Mouse (Mus musculus): ENCODE results near the gene Gm38655. TPM values are rescaled to one million over a fixed set of nuclear protein-coding genes. Genes with fewer than 3 reads are reported as not detected.
A peak's percentile ranks its signal among the peaks of the same experiment; 100 is the strongest.

The Gm38655 gene
- polyA plus RNA-seq, 1 experiment from 2014 or later = not detected

GRCm38 (mm10) chr17:25184961-25185360 lies 9.7 kb upstream of the Gm38655 start:
- H3K4me1 ChIP-seq (ENCODE audit: control insufficient read depth, insufficient read depth, low read length) = peaks cover 16% of the 10 kb centered on the region
- H3K4me3 ChIP-seq (ENCODE audit: low read depth, low read length) = peak overlapping the region; percentile 95
- DNase-seq (ENCODE audit: low spot score) = no peak
- ATAC-seq (ENCODE audit: insufficient read depth, low FRiP score, low TSS enrichment) = no peak
- no peaks in the 10 kb centered on the region for H3K36me3 ChIP-seq (ENCODE audit: control insufficient read depth, insufficient read depth, low read length)
- H3K9me3 ChIP-seq (ENCODE audit: control insufficient read depth, low read length) = no peaks in the 10 kb centered on the region
- no peak overlapping the region for H3K27ac ChIP-seq (ENCODE audit: low read depth, low read length)
- H3K9ac ChIP-seq (ENCODE audit: low read length) = peak overlapping the region; percentile 72
- H3K4me2 ChIP-seq (ENCODE audit: low read depth) = peak overlapping the region; percentile 99
- H3K27me3 ChIP-seq (ENCODE audit: control insufficient read depth, insufficient read depth, low read length) = no peaks in the 10 kb centered on the region
- WGBS = 8% methylated on average over 17 of the region's 17 CpGs

GRCm38 (mm10) chr17:25184129-25184691 lies 8.9 kb upstream of the Gm38655 start, which contains the start of gene BC003965:
BC003965 (plus strand) TSS chr17:25184554.
- Histone ChIP-seq H3K36me3 (ENCODE audit: control insufficient read depth, insufficient read depth, low read length) (no peaks in the 10 kb centered on the region), H3K27me3 (ENCODE audit: control insufficient read depth, insufficient read depth, low read length) (no peaks in the 10 kb centered on the region), H3K9me3 (ENCODE audit: control insufficient read depth, low read length) (no peaks in the 10 kb centered on the region), H3K27ac (ENCODE audit: low read depth, low read length) (peak within 1 kb of the TSS; percentile 82), H3K4me2 (ENCODE audit: low read depth) (peak within 1 kb of the TSS; percentile 99), H3K9ac (ENCODE audit: low read length) (peak within 1 kb of the TSS; percentile 90), H3K4me3 (ENCODE audit: low read depth, low read length) (peak within 1 kb of the TSS; percentile 95), H3K4me1 (ENCODE audit: control insufficient read depth, insufficient read depth, low read length) (peaks cover 9% of the 10 kb centered on the region)
- ATAC-seq (ENCODE audit: insufficient read depth, low FRiP score, low TSS enrichment) = peak; percentile 81
- under 1% methylated on average over 50 of the region's 50 CpGs for WGBS
- DNase-seq (ENCODE audit: low spot score) = peak; percentile 99

- Histone ChIP-seq H3K36me3 (ENCODE audit: control insufficient read depth, insufficient read depth, low read length) (no peaks in the 10 kb centered on the region), H3K27ac (ENCODE audit: low read depth, low read length) (no peak overlapping the region), H3K4me2 (ENCODE audit: low read depth) (no peak overlapping the region; the same call in 1 of the 2 replicates), H3K9me3 (ENCODE audit: control insufficient read depth, low read length) (no peaks in the 10 kb centered on the region), H3K27me3 (ENCODE audit: control insufficient read depth, insufficient read depth, low read length) (no peaks in the 10 kb centered on the region), H3K4me3 (ENCODE audit: low read depth, low read length) (no peak overlapping the region), H3K9ac (ENCODE audit: low read length) (no peak overlapping the region), H3K4me1 (ENCODE audit: control insufficient read depth, insufficient read depth, low read length) (peaks cover 7% of the 10 kb centered on the region)
- ATAC-seq (ENCODE audit: insufficient read depth, low FRiP score, low TSS enrichment) (no peak), DNase-seq (ENCODE audit: low spot score) (no peak)
Measured at GRCm38 (mm10) chr17:25183232-25183631, 8.0 kb upstream of the Gm38655 start.

- no peak overlapping the region for H3K4me2 ChIP-seq (ENCODE audit: low read depth)
- no peak for DNase-seq (ENCODE audit: low spot score)
- no peak overlapping the region for H3K4me3 ChIP-seq (ENCODE audit: low read depth, low read length)
- H3K36me3 ChIP-seq (ENCODE audit: control insufficient read depth, insufficient read depth, low read length) = no peaks in the 10 kb centered on the region
- no peaks in the 10 kb centered on the region for H3K27me3 ChIP-seq (ENCODE audit: control insufficient read depth, insufficient read depth, low read length)
- H3K9ac ChIP-seq (ENCODE audit: low read length) = no peak overlapping the region
- 85% methylated on average over 3 of the region's 3 CpGs for WGBS
- H3K9me3 ChIP-seq (ENCODE audit: control insufficient read depth, low read length) = no peaks in the 10 kb centered on the region
- H3K4me1 ChIP-seq (ENCODE audit: control insufficient read depth, insufficient read depth, low read length) = no peaks in the 10 kb centered on the region
- ATAC-seq (ENCODE audit: insufficient read depth, low FRiP score, low TSS enrichment) = no peak
- no peak overlapping the region for H3K27ac ChIP-seq (ENCODE audit: low read depth, low read length)
Measured at GRCm38 (mm10) chr17:25172558-25172957, 2.7 kb downstream of the Gm38655 start.

GRCm38 (mm10) chr17:25169706-25170105 lies 5.6 kb downstream of the Gm38655 start:
- 92% methylated on average over 2 of the region's 2 CpGs for WGBS
- H3K36me3 ChIP-seq (ENCODE audit: control insufficient read depth, insufficient read depth, low read length) = no peaks in the 10 kb centered on the region
- H3K9me3 ChIP-seq (ENCODE audit: control insufficient read depth, low read length) = no peaks in the 10 kb centered on the region
- H3K9ac ChIP-seq (ENCODE audit: low read length) = no peak overlapping the region
- no peak overlapping the region for H3K4me2 ChIP-seq (ENCODE audit: low read depth)
- no peaks in the 10 kb centered on the region for H3K27me3 ChIP-seq (ENCODE audit: control insufficient read depth, insufficient read depth, low read length)
- H3K4me3 ChIP-seq (ENCODE audit: low read depth, low read length) = no peak overlapping the region
- no peak overlapping the region for H3K27ac ChIP-seq (ENCODE audit: low read depth, low read length)
- no peak for ATAC-seq (ENCODE audit: insufficient read depth, low FRiP score, low TSS enrichment)
- DNase-seq (ENCODE audit: low spot score) = no peak
- H3K4me1 ChIP-seq (ENCODE audit: control insufficient read depth, insufficient read depth, low read length) = no peaks in the 10 kb centered on the region

- H3K9ac ChIP-seq (ENCODE audit: low read length) = no peak overlapping the region
- no peak overlapping the region for H3K4me3 ChIP-seq (ENCODE audit: low read depth, low read length)
- no peak overlapping the region for H3K27ac ChIP-seq (ENCODE audit: low read depth, low read length)
- 67% methylated on average over 6 of the region's 6 CpGs for WGBS
- H3K27me3 ChIP-seq (ENCODE audit: control insufficient read depth, insufficient read depth, low read length) = no peaks in the 10 kb centered on the region
- no peak overlapping the region for H3K4me2 ChIP-seq (ENCODE audit: low read depth)
- DNase-seq (ENCODE audit: low spot score) (no peak), ATAC-seq (ENCODE audit: insufficient read depth, low FRiP score, low TSS enrichment) (no peak)
- H3K36me3 ChIP-seq (ENCODE audit: control insufficient read depth, insufficient read depth, low read length) = no peaks in the 10 kb centered on the region
- H3K9me3 ChIP-seq (ENCODE audit: control insufficient read depth, low read length) = no peaks in the 10 kb centered on the region
- no peaks in the 10 kb centered on the region for H3K4me1 ChIP-seq (ENCODE audit: control insufficient read depth, insufficient read depth, low read length)
Measured at GRCm38 (mm10) chr17:25165970-25166671, 9.2 kb downstream of the Gm38655 start.

- no peak overlapping the region for H3K9ac ChIP-seq (ENCODE audit: low read length)
- no peak overlapping the region for H3K4me2 ChIP-seq (ENCODE audit: low read depth)
- no peak overlapping the region for H3K4me3 ChIP-seq (ENCODE audit: low read depth, low read length)
- no peak overlapping the region for H3K27ac ChIP-seq (ENCODE audit: low read depth, low read length)
- DNase-seq (ENCODE audit: low spot score) (no peak), ATAC-seq (ENCODE audit: insufficient read depth, low FRiP score, low TSS enrichment) (no peak)
- H3K36me3 ChIP-seq (ENCODE audit: control insufficient read depth, insufficient read depth, low read length) = peaks cover 4% of the 10 kb centered on the region
- H3K27me3 ChIP-seq (ENCODE audit: control insufficient read depth, insufficient read depth, low read length) = no peaks in the 10 kb centered on the region
- H3K9me3 ChIP-seq (ENCODE audit: control insufficient read depth, low read length) = no peaks in the 10 kb centered on the region
- 90% methylated on average over 3 of the region's 3 CpGs for WGBS
- no peaks in the 10 kb centered on the region for H3K4me1 ChIP-seq (ENCODE audit: control insufficient read depth, insufficient read depth, low read length)
Measured at GRCm38 (mm10) chr17:25164770-25165169, 10.5 kb downstream of the Gm38655 start.

- Histone ChIP-seq H3K4me3 (ENCODE audit: low read depth, low read length) (no peak overlapping the region), H3K4me1 (ENCODE audit: control insufficient read depth, insufficient read depth, low read length) (no peaks in the 10 kb centered on the region), H3K27me3 (ENCODE audit: control insufficient read depth, insufficient read depth, low read length) (no peaks in the 10 kb centered on the region), H3K36me3 (ENCODE audit: control insufficient read depth, insufficient read depth, low read length) (peaks cover 4% of the 10 kb centered on the region), H3K27ac (ENCODE audit: low read depth, low read length) (no peak overlapping the region), H3K9me3 (ENCODE audit: control insufficient read depth, low read length) (no peaks in the 10 kb centered on the region), H3K9ac (ENCODE audit: low read length) (no peak overlapping the region), H3K4me2 (ENCODE audit: low read depth) (no peak overlapping the region)
- 73% methylated on average over 7 of the region's 7 CpGs for WGBS
- no peak for ATAC-seq (ENCODE audit: insufficient read depth, low FRiP score, low TSS enrichment)
- DNase-seq (ENCODE audit: low spot score) = no peak
Measured at GRCm38 (mm10) chr17:25163387-25163786, 11.9 kb downstream of the Gm38655 start.

- DNase-seq (ENCODE audit: low spot score) (no peak), ATAC-seq (ENCODE audit: insufficient read depth, low FRiP score, low TSS enrichment) (no peak)
- no peak within 1 kb of the TSS for H3K9ac ChIP-seq (ENCODE audit: low read length)
- H3K36me3 ChIP-seq (ENCODE audit: control insufficient read depth, insufficient read depth, low read length) = peaks cover 8% of the 10 kb centered on the region
- H3K9me3 ChIP-seq (ENCODE audit: control insufficient read depth, low read length) = no peaks in the 10 kb centered on the region
- H3K27me3 ChIP-seq (ENCODE audit: control insufficient read depth, insufficient read depth, low read length) = no peaks in the 10 kb centered on the region
- H3K4me2 ChIP-seq (ENCODE audit: low read depth) = no peak within 1 kb of the TSS
- H3K4me3 ChIP-seq (ENCODE audit: low read depth, low read length) = no peak within 1 kb of the TSS
- H3K27ac ChIP-seq (ENCODE audit: low read depth, low read length) = no peak within 1 kb of the TSS
- no peaks in the 10 kb centered on the region for H3K4me1 ChIP-seq (ENCODE audit: control insufficient read depth, insufficient read depth, low read length)
- WGBS = 82% methylated on average over 1 of the region's 1 CpGs
Measured at GRCm38 (mm10) chr17:25162161-25162560, 13.1 kb downstream of the Gm38655 start, which contains the start of gene Ccdc154. Ccdc154 (plus strand) TSS chr17:25162461.

Measured in neural tube, embryonic 11.5 days (tissue).